Mouse (Mus musculus) testis, adult 2 months (tissue): Measurements from ENCODE around the gene Creb3l2.

Experiments
- CTCF ChIP-seq: fragments of 200-500 bp; IDR thresholded peaks from 2 replicates; pipeline ENCODE4 v1.5.1; 2012; ENCODE audit warnings: low read depth, mild to moderate bottlenecking, inconsistent platforms, low read length, moderate library complexity; ENCODE audit not compliant: control insufficient read depth, insufficient read depth, insufficient replicate concordance
- POLR2A ChIP-seq: fragments of 200-500 bp; IDR thresholded peaks from 2 replicates; pipeline ENCODE4 v1.6.1; 2012; ENCODE audit warnings: low read depth, mild to moderate bottlenecking, inconsistent platforms, low read length, moderate library complexity; ENCODE audit not compliant: control insufficient read depth

DNA sequence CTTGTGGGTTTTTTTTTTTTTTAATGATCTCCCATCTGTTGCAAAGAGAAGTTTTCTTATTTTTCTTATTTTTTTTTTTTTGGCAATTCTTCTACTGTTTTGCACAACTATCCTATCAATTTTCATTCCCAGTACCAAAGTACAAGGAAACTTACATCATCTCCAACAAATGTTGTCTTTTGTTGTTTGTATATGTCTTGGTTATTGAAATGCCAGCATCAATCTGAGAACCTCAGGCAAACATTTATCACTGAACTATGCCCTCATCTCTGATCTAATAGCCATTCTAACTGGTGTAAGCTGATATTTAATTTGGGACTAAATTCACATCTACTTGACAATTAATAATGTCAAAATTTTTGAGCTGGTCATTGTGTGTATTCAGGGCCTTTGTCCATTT lies 38.1 kb upstream of the Creb3l2 start:
- no peak for TF ChIP-seq CTCF
- TF ChIP-seq POLR2A, result no peak
